11 mouse cellular contexts compared by ENCODE assay signal in the genomic region with DNA sequence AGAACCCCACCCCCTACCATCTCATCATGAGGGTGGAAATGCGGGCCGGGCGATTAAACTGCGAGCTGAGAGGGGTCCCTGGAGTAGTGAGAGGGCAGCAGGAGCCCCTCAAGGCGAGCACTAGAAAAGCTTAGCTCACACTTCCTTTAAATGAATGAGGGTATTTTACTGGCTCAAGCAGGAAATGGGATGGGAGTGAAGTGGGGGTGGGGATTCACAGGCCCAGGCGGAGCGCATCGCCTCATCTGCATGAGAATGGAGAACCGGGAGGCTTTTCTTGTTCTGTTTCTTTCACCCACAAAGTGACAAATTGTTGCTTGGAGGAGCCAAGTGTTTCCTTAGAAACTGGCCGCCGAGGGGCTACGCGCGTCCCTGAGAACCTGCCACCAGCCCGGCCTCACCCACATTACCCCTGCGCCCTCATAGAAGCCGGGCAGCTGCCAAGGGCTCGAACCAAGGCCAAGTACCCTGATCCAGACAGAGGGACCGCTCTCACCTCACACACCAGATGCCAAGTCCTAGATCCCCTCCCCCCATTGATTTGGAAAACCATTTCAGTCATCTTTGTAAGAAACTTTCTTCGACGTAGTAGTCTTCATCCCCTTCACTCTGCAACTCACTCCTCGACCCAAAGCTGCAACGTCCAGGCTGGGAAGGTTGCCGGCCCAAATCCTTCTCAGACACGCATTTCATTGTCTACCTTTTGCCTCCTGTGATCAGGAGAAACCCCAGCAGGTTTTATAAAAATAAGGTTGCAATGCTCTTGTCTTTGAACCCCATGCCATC. TPM values are rescaled to one million over a fixed set of nuclear protein-coding genes. Genes with fewer than 3 reads are reported as not detected.
DNase-seq lines count a peak whose midpoint lies in the region; ATAC-seq and TF ChIP-seq lines count a peak whose summit lies in the region.
"Had no signal": no experiment of that assay in that cellular context is flagged by ENCODE, and none has a peak within 500 bp of the region (broad histone marks: within the 10 kb centered on the region; RNA-seq: fewer than 3 reads in every experiment).

No protein-coding gene starts in this region.

- no peak for TF ChIP-seq POLR2A in brain, embryonic 14.5 days (IDR thresholded peaks at IDR 0.05; ENCODE audit: borderline replicate concordance, extremely low read depth, insufficient read depth, insufficient read length, poor library complexity, severe bottlenecking)

- 2% methylated on average over 25 of the region's 25 CpGs for WGBS in forebrain, postnatal 0 days
- 2% methylated on average over 25 of the region's 25 CpGs for WGBS in midbrain, embryonic 15.5 days

- ATAC-seq in forebrain, postnatal 0 days, result peak; percentile 67
- ATAC-seq in midbrain, embryonic 15.5 days (replicated peaks), result peak; percentile 76
- ATAC-seq in erythroblast, adult 5-6 weeks (replicated peaks; ENCODE audit: low FRiP score, poor library complexity, severe bottlenecking), result no peak

- peak overlapping the region; percentile 70 for H3K4me3 ChIP-seq in E14TG2a.4 (replicated peaks; ENCODE audit: low read length)
- peak overlapping the region; percentile 23 for H3K4me3 ChIP-seq in forebrain, postnatal 0 days (ENCODE audit: low read depth, low read length)
- H3K4me3 ChIP-seq in midbrain, embryonic 15.5 days, result peak overlapping the region; percentile 38
- H3K4me3 ChIP-seq: embryonic facial prominence, embryonic 13.5 days had no signal

- TF ChIP-seq CTCF in E14TG2a.4 (conservative IDR thresholded peaks at IDR 0.05; ENCODE audit: low read length), result no peak
- TF ChIP-seq CTCF in brain, embryonic 14.5 days (IDR thresholded peaks at IDR 0.05; ENCODE audit: borderline replicate concordance, extremely low read depth, insufficient read depth, insufficient read length), result no peak
- no peak for TF ChIP-seq CTCF in forebrain, postnatal 0 days (IDR thresholded peaks at IDR 0.05; ENCODE audit: low read depth)

- H3K9ac ChIP-seq in forebrain, postnatal 0 days, result peak overlapping the region; percentile 15; the same call in 1 of the 2 replicates
- H3K9ac ChIP-seq in midbrain, embryonic 15.5 days, result peak overlapping the region; percentile 16; the same call in 1 of the 2 replicates
- H3K9ac ChIP-seq: embryonic facial prominence, embryonic 13.5 days; lung, embryonic 14.5 days had no signal

- H3K27ac ChIP-seq in forebrain, postnatal 0 days (ENCODE audit: low read depth, low read length), result peak overlapping the region; percentile 64
- H3K27ac ChIP-seq in midbrain, embryonic 15.5 days, result peak overlapping the region; percentile 65
- H3K27ac ChIP-seq: embryonic facial prominence, embryonic 13.5 days had no signal

- peaks cover 34% of the 10 kb centered on the region for H3K4me1 ChIP-seq in E14TG2a.4 (replicated peaks; ENCODE audit: low read depth, low read length)
- H3K4me1 ChIP-seq in forebrain, postnatal 0 days (ENCODE audit: insufficient read depth), result peaks cover 11% of the 10 kb centered on the region
- H3K4me1 ChIP-seq in midbrain, embryonic 15.5 days, result peaks cover 38% of the 10 kb centered on the region

- H3K36me3 ChIP-seq in E14TG2a.4 (ENCODE audit: insufficient read depth, low read length), result no peaks in the 10 kb centered on the region
- no peaks in the 10 kb centered on the region for H3K36me3 ChIP-seq in forebrain, postnatal 0 days (ENCODE audit: insufficient read depth)
- H3K36me3 ChIP-seq in midbrain, embryonic 15.5 days (replicated peaks), result no peaks in the 10 kb centered on the region
- H3K36me3 ChIP-seq: embryonic facial prominence, embryonic 13.5 days had no signal

- DNase-seq in brain, embryonic 14.5 days (ENCODE audit: low read depth), result peak; percentile 93
- DNase-seq in forebrain, postnatal 0 days, result peak; percentile 67
- DNase-seq in adipocyte (ENCODE audit: low spot score), result no peak
- DNase-seq in lung, postnatal 25 days (ENCODE audit: low spot score), result no peak
- DNase-seq in testis, postnatal 10 days (ENCODE audit: low spot score), result no peak
- DNase-seq: gastrocnemius, postnatal 36 days had no signal

- peaks cover 40% of the 10 kb centered on the region for H3K27me3 ChIP-seq in E14TG2a.4 (ENCODE audit: insufficient read depth, low read length)
- H3K27me3 ChIP-seq in forebrain, postnatal 0 days (ENCODE audit: insufficient read depth, low read length), result peaks cover 29% of the 10 kb centered on the region; the same call in 1 of the 2 replicates
- peaks cover 29% of the 10 kb centered on the region for H3K27me3 ChIP-seq in midbrain, embryonic 15.5 days (replicated peaks)

- 0 out of 2 replicates have a peak, but pooled peaks cover 2% of the 10 kb centered on the region for H3K9me3 ChIP-seq in E14TG2a.4 (ENCODE audit: low read length)
- H3K9me3 ChIP-seq in forebrain, postnatal 0 days (ENCODE audit: low read length), result no peaks in the 10 kb centered on the region
- no peaks in the 10 kb centered on the region for H3K9me3 ChIP-seq in midbrain, embryonic 15.5 days
- H3K9me3 ChIP-seq: embryonic facial prominence, embryonic 13.5 days had no signal

- peak overlapping the region; percentile 43 for H3K4me2 ChIP-seq in forebrain, postnatal 0 days (ENCODE audit: low read depth)
- peak overlapping the region; percentile 60 for H3K4me2 ChIP-seq in midbrain, embryonic 15.5 days
- H3K4me2 ChIP-seq: lung, embryonic 14.5 days had no signal

RNA-seq across cellular contexts. Expression of a gene that starts 8.7 kb away (rescaled TPM):
- 32.0 and 42.6 TPM in 2 replicates for polyA plus RNA-seq in brain, embryonic 14.5 days (2012; rRNA removed)
- total RNA-seq in forebrain, postnatal 0 days (2014; rRNA removed), result 50.4 and 59.5 TPM in 2 replicates
- polyA plus RNA-seq in forebrain, postnatal 0 days (2015; fragmentation: Nextera tagmentation; extraction: Ambion mirVana), result 67.0 and 78.8 TPM in 2 replicates
- polyA plus RNA-seq in midbrain, embryonic 15.5 days (2015; fragmentation: Nextera tagmentation; extraction: Ambion mirVana), result 75.8 and 79.2 TPM in 2 replicates
- not detected in 2 replicates for total RNA-seq in erythroblast, adult 5-6 weeks (2015; ENCODE audit: low replicate concordance)
- total RNA-seq in erythroblast, adult 5-6 weeks (2017; ENCODE audit: low replicate concordance), result not detected in 2 replicates
- total RNA-seq: gastrocnemius, postnatal 36 days had no signal
- polyA plus RNA-seq: lung, embryonic 14.5 days had no signal

Comparison
In these comparisons a context has a peak if more than half of its experiments do, and no peak if none do; other contexts are left out.
1. DNase-seq: peak in brain, embryonic 14.5 days (single experiment) and forebrain, postnatal 0 days (single experiment); none in adipocyte (single experiment), lung, postnatal 25 days (single experiment) and testis, postnatal 10 days (single experiment).
2. Peak in every context shown above with its lines, with median percentiles within 50 percentile points of each other: H3K4me3 ChIP-seq.